Mouse (Mus musculus): ENCODE measurements at regions not wholly inside any gene's neighbourhood (a gene's known extent, or its start where the extent isn't known, plus 50 kb on each side); places are given as distances from the start of the nearest gene placed in this dataset.

- TF ChIP-seq POLR2A (IDR thresholded peaks at IDR 0.05; ENCODE audit: borderline replicate concordance, extremely low read depth, insufficient read depth, insufficient read length) = no peak
- no peak overlapping the region for H3K9ac ChIP-seq (ENCODE audit: low read depth, low read length, severe bottlenecking)
- DNase-seq (ENCODE audit: low spot score) = no peak
- no peaks in the 10 kb centered on the region for H3K36me3 ChIP-seq (ENCODE audit: control insufficient read depth, insufficient read depth, low read length)
- H3K4me3 ChIP-seq (replicated peaks; ENCODE audit: low read length) = no peak overlapping the region
- H3K4me2 ChIP-seq (replicated peaks; ENCODE audit: low read depth, low read length, severe bottlenecking) = no peak overlapping the region
- no peaks in the 10 kb centered on the region for H3K27me3 ChIP-seq (ENCODE audit: control insufficient read depth, insufficient read depth, low read length)
- no peaks in the 10 kb centered on the region for H3K9me3 ChIP-seq (ENCODE audit: control insufficient read depth, low read length)
- no peak overlapping the region for H3K27ac ChIP-seq (replicated peaks; ENCODE audit: low read depth, low read length)
- no peak for ATAC-seq (ENCODE audit: low FRiP score, low read depth)
- peaks cover 11% of the 10 kb centered on the region for H3K4me1 ChIP-seq (ENCODE audit: control insufficient read depth, insufficient read depth, low read length)
- 80% methylated on average over 2 of the region's 2 CpGs for WGBS
Observed at GRCm38 (mm10) chr17:14501341-14501740, 192.7 kb downstream of the Thbs2 start.

GRCm38 (mm10) chr17:14497086-14497485, 196.9 kb downstream of the Thbs2 start:
- H3K4me1 ChIP-seq (ENCODE audit: control insufficient read depth, insufficient read depth, low read length) = peaks cover 42% of the 10 kb centered on the region
- no peaks in the 10 kb centered on the region for H3K9me3 ChIP-seq (ENCODE audit: control insufficient read depth, low read length)
- no peak overlapping the region for H3K27ac ChIP-seq (replicated peaks; ENCODE audit: low read depth, low read length)
- H3K9ac ChIP-seq (ENCODE audit: low read depth, low read length, severe bottlenecking) = no peak overlapping the region
- TF ChIP-seq POLR2A (IDR thresholded peaks at IDR 0.05; ENCODE audit: borderline replicate concordance, extremely low read depth, insufficient read depth, insufficient read length) = no peak
- ATAC-seq (ENCODE audit: low FRiP score, low read depth) (peak; percentile 60; the same call in 1 of the 2 replicates), DNase-seq (ENCODE audit: low spot score) (peak; percentile 66)
- peak overlapping the region; percentile 10 for H3K4me2 ChIP-seq (replicated peaks; ENCODE audit: low read depth, low read length, severe bottlenecking)
- 0 out of 2 replicates have a peak, but pooled peaks cover 3% of the 10 kb centered on the region for H3K27me3 ChIP-seq (ENCODE audit: control insufficient read depth, insufficient read depth, low read length)
- no peaks in the 10 kb centered on the region for H3K36me3 ChIP-seq (ENCODE audit: control insufficient read depth, insufficient read depth, low read length)
- WGBS = 19% methylated on average over 15 of the region's 15 CpGs
- no peak overlapping the region for H3K4me3 ChIP-seq (replicated peaks; ENCODE audit: low read length)

GRCm38 (mm10) chr17:14493751-14494320, 200.2 kb downstream of the Thbs2 start:
- WGBS = 38% methylated on average over 8 of the region's 8 CpGs
- peak; percentile 78 for DNase-seq (ENCODE audit: low spot score)
- ATAC-seq (ENCODE audit: low FRiP score, low read depth) = peak; percentile 80
- H3K4me3 ChIP-seq (replicated peaks; ENCODE audit: low read length) = no peak overlapping the region
- peaks cover 42% of the 10 kb centered on the region for H3K4me1 ChIP-seq (ENCODE audit: control insufficient read depth, insufficient read depth, low read length)
- no peak overlapping the region for H3K9ac ChIP-seq (ENCODE audit: low read depth, low read length, severe bottlenecking)
- H3K9me3 ChIP-seq (ENCODE audit: control insufficient read depth, low read length) = no peaks in the 10 kb centered on the region
- no peak for TF ChIP-seq POLR2A (IDR thresholded peaks at IDR 0.05; ENCODE audit: borderline replicate concordance, extremely low read depth, insufficient read depth, insufficient read length)
- peak overlapping the region; percentile 30 for H3K27ac ChIP-seq (replicated peaks; ENCODE audit: low read depth, low read length)
- 0 out of 2 replicates have a peak, but pooled peaks cover 3% of the 10 kb centered on the region for H3K27me3 ChIP-seq (ENCODE audit: control insufficient read depth, insufficient read depth, low read length)
- H3K4me2 ChIP-seq (replicated peaks; ENCODE audit: low read depth, low read length, severe bottlenecking) = no peak overlapping the region
- H3K36me3 ChIP-seq (ENCODE audit: control insufficient read depth, insufficient read depth, low read length) = no peaks in the 10 kb centered on the region

GRCm38 (mm10) chr17:14492936-14493335, 201.1 kb downstream of the Thbs2 start:
- H3K9me3 ChIP-seq (ENCODE audit: control insufficient read depth, low read length) = no peaks in the 10 kb centered on the region
- DNase-seq (ENCODE audit: low spot score) (no peak), ATAC-seq (ENCODE audit: low FRiP score, low read depth) (no peak)
- peaks cover 42% of the 10 kb centered on the region for H3K4me1 ChIP-seq (ENCODE audit: control insufficient read depth, insufficient read depth, low read length)
- no peak overlapping the region for H3K4me3 ChIP-seq (replicated peaks; ENCODE audit: low read length)
- TF ChIP-seq POLR2A (IDR thresholded peaks at IDR 0.05; ENCODE audit: borderline replicate concordance, extremely low read depth, insufficient read depth, insufficient read length) = no peak
- no peak overlapping the region for H3K9ac ChIP-seq (ENCODE audit: low read depth, low read length, severe bottlenecking)
- WGBS = 64% methylated on average over 10 of the region's 10 CpGs
- H3K36me3 ChIP-seq (ENCODE audit: control insufficient read depth, insufficient read depth, low read length) = no peaks in the 10 kb centered on the region
- no peak overlapping the region for H3K27ac ChIP-seq (replicated peaks; ENCODE audit: low read depth, low read length)
- no peak overlapping the region for H3K4me2 ChIP-seq (replicated peaks; ENCODE audit: low read depth, low read length, severe bottlenecking)
- 0 out of 2 replicates have a peak, but pooled peaks cover 3% of the 10 kb centered on the region for H3K27me3 ChIP-seq (ENCODE audit: control insufficient read depth, insufficient read depth, low read length)

GRCm38 (mm10) chr17:14481746-14482145, 202.4 kb downstream of the Smoc2 start:
- no peak overlapping the region for H3K27ac ChIP-seq (replicated peaks; ENCODE audit: low read depth, low read length)
- DNase-seq (ENCODE audit: low spot score) (no peak), ATAC-seq (ENCODE audit: low FRiP score, low read depth) (no peak)
- H3K4me1 ChIP-seq (ENCODE audit: control insufficient read depth, insufficient read depth, low read length) = peaks cover 4% of the 10 kb centered on the region
- no peaks in the 10 kb centered on the region for H3K36me3 ChIP-seq (ENCODE audit: control insufficient read depth, insufficient read depth, low read length)
- H3K4me3 ChIP-seq (replicated peaks; ENCODE audit: low read length) = no peak overlapping the region
- H3K9me3 ChIP-seq (ENCODE audit: control insufficient read depth, low read length) = no peaks in the 10 kb centered on the region
- WGBS = 89% methylated on average over 6 of the region's 6 CpGs
- H3K9ac ChIP-seq (ENCODE audit: low read depth, low read length, severe bottlenecking) = no peak overlapping the region
- TF ChIP-seq POLR2A (IDR thresholded peaks at IDR 0.05; ENCODE audit: borderline replicate concordance, extremely low read depth, insufficient read depth, insufficient read length) = no peak
- H3K27me3 ChIP-seq (ENCODE audit: control insufficient read depth, insufficient read depth, low read length) = 0 out of 2 replicates have a peak, but pooled peaks cover 3% of the 10 kb centered on the region
- H3K4me2 ChIP-seq (replicated peaks; ENCODE audit: low read depth, low read length, severe bottlenecking) = no peak overlapping the region
